Comparison of ENCODE assay signal across 8 mouse cellular contexts in the genomic region with DNA sequence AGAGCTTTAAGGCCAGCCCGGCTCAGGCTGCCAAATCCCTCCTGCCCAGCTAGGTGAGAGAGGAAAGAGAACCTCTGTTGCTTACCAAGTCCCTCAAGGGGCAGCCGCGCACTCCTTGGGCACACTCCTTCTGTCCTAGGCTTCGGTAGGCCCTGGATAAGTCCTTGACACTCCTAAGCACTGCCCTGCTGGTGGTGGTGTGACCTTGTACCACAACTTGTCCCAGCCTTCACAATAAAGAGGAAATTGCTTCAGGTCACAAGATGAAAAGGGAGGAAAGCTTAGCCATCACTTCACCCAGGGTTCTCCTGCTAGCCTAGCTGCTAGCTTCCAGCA. TPM values are rescaled to one million over a fixed set of nuclear protein-coding genes. Genes with fewer than 3 reads are reported as not detected.
A peak's percentile ranks its signal among the peaks of the same experiment; 100 is the strongest.
DNase-seq lines count a peak whose midpoint lies in the region; ATAC-seq and TF ChIP-seq lines count a peak whose summit lies in the region.

A gene (minus strand): TSS at position 132 of the 336 bp plus-strand sequence.

- peaks cover 40% of the 10 kb centered on the region for H3K27me3 ChIP-seq in heart, embryonic 13.5 days (replicated peaks)
- H3K27me3 ChIP-seq in E14TG2a.4 (ENCODE audit: insufficient read depth, low read length) = peaks cover 57% of the 10 kb centered on the region
- peaks cover 55% of the 10 kb centered on the region for H3K27me3 ChIP-seq in hindbrain, embryonic 10.5 days (ENCODE audit: insufficient read depth, poor library complexity, severe bottlenecking)
- peaks cover 39% of the 10 kb centered on the region for H3K27me3 ChIP-seq in liver, embryonic 12.5 days (replicated peaks)

- peak within 1 kb of the TSS; percentile 97 for H3K4me2 ChIP-seq in heart, embryonic 13.5 days
- H3K4me2 ChIP-seq in liver, embryonic 12.5 days = peak within 1 kb of the TSS; percentile 60

- WGBS in heart, embryonic 13.5 days = 29% methylated on average over 4 of the region's 4 CpGs
- 7% methylated on average over 4 of the region's 4 CpGs for WGBS in hindbrain, embryonic 10.5 days
- 29% methylated on average over 4 of the region's 4 CpGs for WGBS in liver, embryonic 12.5 days (ENCODE audit: insufficient replicate concordance)

- peaks cover 23% of the 10 kb centered on the region for H3K4me1 ChIP-seq in heart, embryonic 13.5 days
- peaks cover 22% of the 10 kb centered on the region for H3K4me1 ChIP-seq in E14TG2a.4 (replicated peaks; ENCODE audit: low read depth, low read length)
- H3K4me1 ChIP-seq in hindbrain, embryonic 10.5 days (replicated peaks) = peaks cover 18% of the 10 kb centered on the region
- 0 out of 2 replicates have a peak, but pooled peaks cover 10% of the 10 kb centered on the region for H3K4me1 ChIP-seq in liver, embryonic 12.5 days

- DNase-seq in heart, postnatal 10 days = no peak
- no peak for DNase-seq in hindbrain, embryonic 10.5 days (ENCODE audit: low spot score)
- DNase-seq in ovary, adult 18-20 months (ENCODE audit: low spot score) = no peak
- no peak for DNase-seq in right cerebral cortex, postnatal 36 days (ENCODE audit: low spot score in 2 of 2)
- DNase-seq in right cerebral cortex, postnatal 4 days = no peak

- intact Hi-C loops in heart, postnatal 10 days (cut with DNase I) = loop anchor here (10.0 kb wide), 1 partner anchor 142 kb away; no protein-coding TSS in a partner anchor

- no peaks in the 10 kb centered on the region for H3K9me3 ChIP-seq in heart, embryonic 13.5 days
- peaks cover 39% of the 10 kb centered on the region for H3K9me3 ChIP-seq in E14TG2a.4 (ENCODE audit: low read length)
- H3K9me3 ChIP-seq in hindbrain, embryonic 10.5 days = no peaks in the 10 kb centered on the region
- H3K9me3 ChIP-seq in liver, embryonic 12.5 days (replicated peaks) = no peaks in the 10 kb centered on the region

- ATAC-seq in heart, embryonic 13.5 days (ENCODE audit: extremely low read depth, insufficient number of reproducible peaks, low FRiP score, low TSS enrichment) = no peak
- ATAC-seq in liver, embryonic 12.5 days = no peak

- H3K4me3 ChIP-seq in heart, embryonic 13.5 days = peak within 1 kb of the TSS; percentile 61
- H3K4me3 ChIP-seq in E14TG2a.4 (replicated peaks; ENCODE audit: low read length) = peak within 1 kb of the TSS; percentile 76
- H3K4me3 ChIP-seq in hindbrain, embryonic 10.5 days = peak within 1 kb of the TSS; percentile 68
- peak within 1 kb of the TSS; percentile 39 for H3K4me3 ChIP-seq in liver, embryonic 12.5 days

- no peak within 1 kb of the TSS for H3K27ac ChIP-seq in heart, embryonic 13.5 days (replicated peaks)
- peak within 1 kb of the TSS; percentile 83 for H3K27ac ChIP-seq in hindbrain, embryonic 10.5 days
- H3K27ac ChIP-seq in liver, embryonic 12.5 days = no peak within 1 kb of the TSS

- H3K36me3 ChIP-seq in heart, embryonic 13.5 days = no peaks in the 10 kb centered on the region
- H3K36me3 ChIP-seq in E14TG2a.4 (ENCODE audit: insufficient read depth, low read length) = no peaks in the 10 kb centered on the region
- no peaks in the 10 kb centered on the region for H3K36me3 ChIP-seq in hindbrain, embryonic 10.5 days
- H3K36me3 ChIP-seq in liver, embryonic 12.5 days = no peaks in the 10 kb centered on the region

- peak within 1 kb of the TSS; percentile 70 for H3K9ac ChIP-seq in heart, embryonic 13.5 days
- no peak within 1 kb of the TSS for H3K9ac ChIP-seq in liver, embryonic 12.5 days

- no peak for TF ChIP-seq CTCF in E14TG2a.4 (conservative IDR thresholded peaks at IDR 0.05; ENCODE audit: low read length)

RNA-seq across cellular contexts. Expression of the gene that starts here (rescaled TPM):
- 0.41 and 0.43 TPM in 2 replicates for polyA plus RNA-seq in heart, embryonic 13.5 days (2015; fragmentation: Nextera tagmentation; extraction: Ambion mirVana)
- total RNA-seq in heart, postnatal 10 days (2021) = not detected
- 0.31 and 0.58 TPM in 2 replicates for polyA plus RNA-seq in hindbrain, embryonic 10.5 days (2016; fragmentation: Nextera tagmentation; extraction: Ambion mirVana)
- 0.41 and 0.49 TPM in 2 replicates for polyA plus RNA-seq in liver, embryonic 12.5 days (2016; fragmentation: Nextera tagmentation; extraction: Ambion mirVana)
